Mouse (Mus musculus): ENCODE measurements around the gene Gdf7.

Gene Gdf7

DNA sequence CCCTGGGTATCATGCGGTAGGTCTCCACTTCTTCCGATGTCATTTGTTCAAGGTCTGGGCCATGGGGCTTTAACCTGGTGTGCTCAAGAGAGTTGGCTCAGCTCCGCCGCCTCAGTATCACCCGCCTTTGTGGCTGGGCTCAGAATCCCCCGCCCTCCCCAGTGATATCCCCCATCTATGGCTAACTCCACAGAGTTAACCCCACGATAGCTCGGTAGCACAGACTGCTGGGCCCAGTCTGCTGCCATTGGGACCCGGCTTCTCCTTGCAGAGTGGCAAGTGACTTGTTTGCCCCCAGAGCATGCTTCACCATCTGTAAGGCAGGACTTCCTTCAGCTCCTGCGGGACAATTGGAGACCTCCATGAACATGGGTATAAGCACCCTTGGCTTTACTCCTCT lies 22.3 kb upstream of the Gdf7 start:
- Histone ChIP-seq H3K4me1 (replicated peaks; ENCODE audit: low read depth, low read length) (peaks cover 73% of the 10 kb centered on the region), H3K36me3 (ENCODE audit: insufficient read depth, low read length) (peaks cover 54% of the 10 kb centered on the region), H3K9me3 (ENCODE audit: low read length) (no peaks in the 10 kb centered on the region), H3K27me3 (ENCODE audit: insufficient read depth, low read length) (no peaks in the 10 kb centered on the region), H3K4me3 (replicated peaks; ENCODE audit: low read length) (peak overlapping the region; percentile 69)
- TF ChIP-seq CTCF (conservative IDR thresholded peaks at IDR 0.05; ENCODE audit: low read length), result no peak
- TF ChIP-seq NANOG (IDR thresholded peaks at IDR 0.05; ENCODE audit: borderline replicate concordance, low read length), result no peak
- TF ChIP-seq POU5F1 (IDR thresholded peaks at IDR 0.05; ENCODE audit: borderline replicate concordance, low read length), result no peak

DNA sequence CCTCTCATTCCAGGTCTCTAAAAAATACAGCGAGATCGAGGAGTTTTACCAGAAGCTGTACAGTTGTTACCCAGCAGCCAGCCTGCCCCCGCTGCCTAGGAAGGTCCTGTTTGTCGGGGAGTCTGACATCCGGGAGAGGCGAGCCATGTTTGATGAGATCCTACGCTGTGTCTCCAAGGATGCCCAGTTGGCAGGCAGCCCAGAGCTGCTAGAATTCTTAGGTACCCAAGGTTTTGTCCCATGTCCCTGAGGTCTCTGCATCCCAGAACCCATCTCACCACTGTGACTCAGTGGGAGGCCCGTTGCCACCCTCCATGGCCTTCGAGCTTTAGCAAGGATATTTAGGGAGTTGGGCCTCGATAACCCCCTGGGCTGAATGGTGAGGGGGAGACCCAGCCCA lies 19.8 kb upstream of the Gdf7 start:
- H3K9me3 ChIP-seq (ENCODE audit: low read length), result no peaks in the 10 kb centered on the region
- no peaks in the 10 kb centered on the region for H3K27me3 ChIP-seq (ENCODE audit: insufficient read depth, low read length)
- H3K4me1 ChIP-seq (replicated peaks; ENCODE audit: low read depth, low read length), result peaks cover 87% of the 10 kb centered on the region
- H3K36me3 ChIP-seq (ENCODE audit: insufficient read depth, low read length), result peaks cover 59% of the 10 kb centered on the region
- no peak overlapping the region for H3K4me3 ChIP-seq (replicated peaks; ENCODE audit: low read length)
- TF ChIP-seq POU5F1 (IDR thresholded peaks at IDR 0.05; ENCODE audit: borderline replicate concordance, low read length), result no peak
- no peak for TF ChIP-seq NANOG (IDR thresholded peaks at IDR 0.05; ENCODE audit: borderline replicate concordance, low read length)
- TF ChIP-seq CTCF (conservative IDR thresholded peaks at IDR 0.05; ENCODE audit: low read length), result no peak

DNA sequence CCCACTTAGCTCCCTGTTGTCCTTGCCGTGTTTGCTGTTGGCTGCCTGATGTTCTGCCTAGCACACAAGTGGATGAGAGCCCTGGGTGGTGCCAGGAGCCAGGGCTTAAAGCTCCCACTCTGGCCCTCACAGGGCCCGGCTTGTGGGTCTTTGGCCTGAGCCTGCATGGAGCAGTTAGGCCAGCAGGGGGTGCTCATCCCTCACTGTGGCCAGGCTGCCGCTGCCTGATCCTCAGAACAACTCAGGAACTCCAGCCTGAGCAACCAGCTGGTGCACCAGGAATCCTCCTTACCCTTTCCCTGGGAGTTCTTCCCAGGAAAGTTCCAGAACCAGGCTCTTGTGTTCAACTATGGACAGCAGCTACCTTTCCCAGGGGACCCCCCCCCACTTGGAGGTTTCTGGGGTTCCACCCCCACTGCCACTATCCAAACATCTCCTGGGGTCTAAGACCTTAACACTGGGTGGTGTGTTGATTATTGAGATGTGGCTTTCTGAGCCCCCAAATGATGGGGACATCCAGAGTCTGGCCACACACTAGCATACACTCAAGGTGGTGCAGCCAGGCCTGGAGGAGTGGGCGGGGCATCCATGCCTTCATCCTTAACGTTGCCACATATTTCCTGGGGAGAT lies 18.4 kb upstream of the Gdf7 start:
- Histone ChIP-seq H3K9me3 (ENCODE audit: low read length) (no peaks in the 10 kb centered on the region), H3K36me3 (ENCODE audit: insufficient read depth, low read length) (peaks cover 69% of the 10 kb centered on the region), H3K4me1 (replicated peaks; ENCODE audit: low read depth, low read length) (peaks cover 87% of the 10 kb centered on the region), H3K27me3 (ENCODE audit: insufficient read depth, low read length) (no peaks in the 10 kb centered on the region), H3K4me3 (replicated peaks; ENCODE audit: low read length) (peak overlapping the region; percentile 68)
- TF ChIP-seq POU5F1 (IDR thresholded peaks at IDR 0.05; ENCODE audit: borderline replicate concordance, low read length), result no peak
- peak; percentile 86 for TF ChIP-seq CTCF (conservative IDR thresholded peaks at IDR 0.05; ENCODE audit: low read length)

DNA sequence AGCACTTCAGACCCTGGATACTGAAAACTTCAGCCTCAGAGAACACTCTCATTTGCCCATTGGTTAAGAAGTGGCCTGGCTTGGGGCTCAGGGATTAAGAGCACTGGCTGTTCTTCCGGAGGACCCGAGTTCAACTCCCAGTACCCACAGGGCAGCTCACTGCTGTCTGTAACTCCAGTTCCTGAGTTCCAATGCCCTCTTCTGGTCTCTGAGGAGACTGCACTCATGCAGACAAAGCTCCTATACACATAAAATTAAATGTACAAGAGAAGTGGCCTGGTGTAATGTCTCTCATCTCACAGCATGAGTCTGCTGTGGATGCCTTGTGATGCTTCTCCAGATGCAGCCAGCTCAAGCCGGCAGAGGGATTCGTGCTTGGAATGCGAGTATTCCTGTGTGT lies 14.8 kb upstream of the Gdf7 start:
- Histone ChIP-seq H3K27me3 (ENCODE audit: insufficient read depth, low read length) (peaks cover 12% of the 10 kb centered on the region), H3K4me1 (replicated peaks; ENCODE audit: low read depth, low read length) (peaks cover 74% of the 10 kb centered on the region), H3K4me3 (replicated peaks; ENCODE audit: low read length) (no peak overlapping the region), H3K36me3 (ENCODE audit: insufficient read depth, low read length) (peaks cover 47% of the 10 kb centered on the region), H3K9me3 (ENCODE audit: low read length) (no peaks in the 10 kb centered on the region)
- TF ChIP-seq NANOG (IDR thresholded peaks at IDR 0.05; ENCODE audit: borderline replicate concordance, low read length) (no peak), CTCF (conservative IDR thresholded peaks at IDR 0.05; ENCODE audit: low read length) (peak; percentile 42), POU5F1 (IDR thresholded peaks at IDR 0.05; ENCODE audit: borderline replicate concordance, low read length) (no peak)

DNA sequence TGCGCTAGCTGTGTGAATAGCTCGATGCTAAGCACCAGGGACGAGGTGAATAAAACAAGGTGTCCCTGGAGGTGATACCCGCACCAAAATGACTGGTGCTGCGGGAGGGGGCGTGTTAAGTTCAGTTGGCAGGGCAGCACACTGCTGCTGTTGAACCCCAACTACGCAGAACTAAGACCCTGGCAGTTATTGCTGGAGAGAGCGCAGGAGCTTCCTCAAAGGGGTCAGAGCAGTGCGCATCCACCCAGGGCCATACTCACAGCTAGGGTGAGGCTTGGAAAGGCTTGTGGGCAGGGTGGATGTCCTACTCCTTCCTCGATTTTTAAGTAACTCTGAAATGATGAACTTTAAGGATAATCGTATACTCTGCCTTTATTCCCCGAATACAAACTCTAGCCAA lies 12.0 kb upstream of the Gdf7 start:
- Histone ChIP-seq H3K27me3 (ENCODE audit: insufficient read depth, low read length) (peaks cover 34% of the 10 kb centered on the region), H3K36me3 (ENCODE audit: insufficient read depth, low read length) (peaks cover 30% of the 10 kb centered on the region), H3K9me3 (ENCODE audit: low read length) (no peaks in the 10 kb centered on the region), H3K4me3 (replicated peaks; ENCODE audit: low read length) (peak overlapping the region; percentile 92), H3K4me1 (replicated peaks; ENCODE audit: low read depth, low read length) (peaks cover 66% of the 10 kb centered on the region)
- TF ChIP-seq CTCF (conservative IDR thresholded peaks at IDR 0.05; ENCODE audit: low read length) (no peak), POU5F1 (IDR thresholded peaks at IDR 0.05; ENCODE audit: borderline replicate concordance, low read length) (no peak), NANOG (IDR thresholded peaks at IDR 0.05; ENCODE audit: borderline replicate concordance, low read length) (no peak)

DNA sequence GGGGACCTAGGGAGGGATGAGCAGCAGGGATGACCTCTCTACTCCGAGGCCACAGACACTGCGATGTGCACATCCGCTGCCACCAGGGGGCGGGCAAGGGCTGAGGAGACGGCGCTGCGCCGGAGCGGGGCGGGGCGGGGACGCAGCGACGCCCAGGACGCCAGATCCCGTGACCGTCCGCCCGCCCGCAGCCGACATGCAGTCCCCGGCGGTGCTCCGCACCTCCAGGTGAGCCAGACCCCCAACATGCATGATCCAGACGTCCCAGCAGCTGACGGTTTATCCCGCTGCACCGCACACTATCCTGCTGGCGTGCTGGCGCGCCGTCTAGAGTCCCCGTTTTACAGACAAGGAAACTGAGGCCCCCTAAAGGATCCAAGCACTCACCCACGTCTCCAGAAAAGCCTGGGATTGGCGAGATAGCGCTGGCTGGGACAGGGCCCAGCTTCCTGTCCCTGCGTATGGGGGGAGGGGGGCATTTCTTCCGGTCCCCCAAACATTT lies 11.6 kb upstream of the Gdf7 start, which contains the start of gene Hs1bp3:
Hs1bp3 (plus strand) TSS at position 163 of the 502 bp plus-strand sequence.
- H3K36me3 ChIP-seq (ENCODE audit: insufficient read depth, low read length), result peaks cover 25% of the 10 kb centered on the region
- TF ChIP-seq POU5F1 (IDR thresholded peaks at IDR 0.05; ENCODE audit: borderline replicate concordance, low read length) (no peak), CTCF (conservative IDR thresholded peaks at IDR 0.05; ENCODE audit: low read length) (peak; percentile 33; the same call in 1 of the 2 replicates)
- no peaks in the 10 kb centered on the region for H3K9me3 ChIP-seq (ENCODE audit: low read length)
- peak within 1 kb of the TSS; percentile 92 for H3K4me3 ChIP-seq (replicated peaks; ENCODE audit: low read length)
- peaks cover 36% of the 10 kb centered on the region for H3K27me3 ChIP-seq (ENCODE audit: insufficient read depth, low read length)
- H3K4me1 ChIP-seq (replicated peaks; ENCODE audit: low read depth, low read length), result peaks cover 62% of the 10 kb centered on the region

DNA sequence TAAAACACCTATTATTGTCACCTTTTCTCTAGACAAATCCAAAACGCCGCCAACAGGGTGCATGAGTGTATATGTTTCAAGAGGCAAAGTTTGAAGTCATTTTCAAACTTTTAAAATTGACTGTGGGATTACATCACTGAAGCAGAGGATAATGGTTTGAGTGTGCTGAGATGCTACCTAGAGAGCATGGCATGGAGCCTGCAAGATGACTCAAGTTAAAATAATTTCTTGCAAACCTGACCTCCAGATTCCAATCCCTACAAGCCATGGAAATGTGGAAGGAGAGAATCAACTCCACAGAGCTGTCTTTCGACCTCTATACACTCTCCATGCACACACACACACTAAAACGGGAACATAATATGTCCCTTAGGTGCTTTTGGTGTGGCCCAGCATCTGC lies 10.5 kb upstream of the Gdf7 start:
- peaks cover 36% of the 10 kb centered on the region for H3K27me3 ChIP-seq (ENCODE audit: insufficient read depth, low read length)
- peaks cover 15% of the 10 kb centered on the region for H3K36me3 ChIP-seq (ENCODE audit: insufficient read depth, low read length)
- H3K9me3 ChIP-seq (ENCODE audit: low read length), result no peaks in the 10 kb centered on the region
- H3K4me1 ChIP-seq (replicated peaks; ENCODE audit: low read depth, low read length), result peaks cover 57% of the 10 kb centered on the region
- TF ChIP-seq CTCF (conservative IDR thresholded peaks at IDR 0.05; ENCODE audit: low read length) (no peak), NANOG (IDR thresholded peaks at IDR 0.05; ENCODE audit: borderline replicate concordance, low read length) (no peak), POU5F1 (IDR thresholded peaks at IDR 0.05; ENCODE audit: borderline replicate concordance, low read length) (no peak)
- no peak overlapping the region for H3K4me3 ChIP-seq (replicated peaks; ENCODE audit: low read length)

DNA sequence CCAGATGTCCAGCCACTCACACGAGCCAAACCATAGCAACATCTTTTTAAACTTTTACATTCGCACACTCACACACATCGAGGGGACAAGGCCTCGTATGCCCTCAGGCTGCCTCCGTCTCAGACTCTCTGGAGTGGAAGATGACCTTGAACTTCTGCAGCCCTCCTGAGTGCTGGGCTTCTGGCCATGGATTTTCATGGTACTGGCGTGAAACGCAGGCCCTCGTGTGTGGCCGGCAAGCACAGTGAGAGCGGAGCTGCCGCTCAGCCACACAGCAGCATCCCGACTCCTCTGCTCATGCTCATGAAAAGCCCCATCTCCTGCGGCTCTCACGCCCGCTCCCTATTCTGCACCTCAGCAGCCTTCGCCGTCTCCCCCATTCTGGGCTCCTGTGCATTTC lies 9.2 kb upstream of the Gdf7 start:
- Histone ChIP-seq H3K36me3 (ENCODE audit: insufficient read depth, low read length) (peaks cover 4% of the 10 kb centered on the region; the same call in 1 of the 2 replicates), H3K27me3 (ENCODE audit: insufficient read depth, low read length) (peaks cover 38% of the 10 kb centered on the region), H3K4me1 (replicated peaks; ENCODE audit: low read depth, low read length) (peaks cover 60% of the 10 kb centered on the region), H3K9me3 (ENCODE audit: low read length) (no peaks in the 10 kb centered on the region), H3K4me3 (replicated peaks; ENCODE audit: low read length) (0 out of 2 replicates have a peak overlapping the region, but pooled peaks have one; percentile 52)
- TF ChIP-seq CTCF (conservative IDR thresholded peaks at IDR 0.05; ENCODE audit: low read length) (no peak), POU5F1 (IDR thresholded peaks at IDR 0.05; ENCODE audit: borderline replicate concordance, low read length) (no peak), NANOG (IDR thresholded peaks at IDR 0.05; ENCODE audit: borderline replicate concordance, low read length) (no peak)

DNA sequence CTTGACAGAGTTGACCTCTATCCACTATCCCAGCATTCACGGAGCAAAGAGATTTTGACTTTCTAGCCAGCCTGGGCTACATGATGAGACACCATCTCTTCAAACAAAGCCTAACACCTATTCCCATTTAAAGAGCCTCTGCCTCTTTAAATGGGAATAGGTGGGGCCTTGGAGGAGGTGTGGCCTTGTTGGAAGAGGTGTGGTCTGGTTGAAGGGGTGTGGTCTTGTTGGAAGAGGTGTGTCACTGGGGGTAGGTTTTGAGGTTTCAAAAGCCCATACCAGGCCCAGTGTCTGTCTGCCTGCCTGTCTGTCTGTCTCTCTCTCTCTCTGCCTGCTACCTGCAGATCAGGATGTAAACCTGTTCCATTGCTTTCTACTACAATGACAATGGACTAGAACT lies 5.2 kb upstream of the Gdf7 start:
- H3K4me3 ChIP-seq (replicated peaks; ENCODE audit: low read length), result no peak overlapping the region
- H3K36me3 ChIP-seq (ENCODE audit: insufficient read depth, low read length), result no peaks in the 10 kb centered on the region
- H3K9me3 ChIP-seq (ENCODE audit: low read length), result no peaks in the 10 kb centered on the region
- peaks cover 69% of the 10 kb centered on the region for H3K27me3 ChIP-seq (ENCODE audit: insufficient read depth, low read length)
- no peak for TF ChIP-seq NANOG (IDR thresholded peaks at IDR 0.05; ENCODE audit: borderline replicate concordance, low read length)
- TF ChIP-seq CTCF (conservative IDR thresholded peaks at IDR 0.05; ENCODE audit: low read length), result no peak
- TF ChIP-seq POU5F1 (IDR thresholded peaks at IDR 0.05; ENCODE audit: borderline replicate concordance, low read length), result no peak
- H3K4me1 ChIP-seq (replicated peaks; ENCODE audit: low read depth, low read length), result peaks cover 56% of the 10 kb centered on the region

Measured in E14TG2a.4 (cell line).